Mouse (Mus musculus) MN1 (cell line): ENCODE data around the gene Pcnx3.

Experiments used
- DNase-seq: peaks from one replicate; pipeline ENCODE4 v3.0.0-alpha.2; 2016; ENCODE audit warnings: low spot score

The Pcnx3 gene

GRCm38 (mm10) chr19:5688200-5689087 is at the start of gene Pcnx3, which contains the start of gene Map3k11:
Pcnx3 (minus strand) TSS chr19:5688908.
Map3k11 (plus strand) TSS chr19:5688742.
- DNase-seq = peak; percentile 95

DNA sequence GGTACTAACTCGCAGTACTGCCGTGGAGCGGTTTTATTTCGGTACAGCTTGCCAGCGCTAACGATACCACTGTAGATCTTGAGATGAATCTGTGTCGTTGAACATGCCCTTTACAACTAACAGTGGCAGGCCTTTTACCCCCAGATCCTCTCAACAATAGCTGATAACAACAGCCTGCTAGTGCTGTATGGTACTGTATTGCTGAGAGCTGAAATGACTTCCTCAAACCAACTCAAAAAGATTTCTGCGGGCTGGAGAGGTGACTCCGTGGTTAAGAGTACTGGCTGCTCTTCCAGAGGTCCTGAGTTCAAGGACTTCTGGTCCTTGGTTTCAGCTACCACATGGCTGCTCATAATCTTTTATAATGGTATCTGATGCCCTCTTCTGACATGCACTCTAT is 45.6 kb upstream of the Pcnx3 start:
- DNase-seq = no peak

GRCm38 (mm10) chr19:5731264-5731978 is 42.7 kb upstream of the Pcnx3 start:
- DNase-seq = peak; percentile 92

GRCm38 (mm10) chr19:5730314-5731186 is 41.8 kb upstream of the Pcnx3 start:
- DNase-seq = no peak

DNA sequence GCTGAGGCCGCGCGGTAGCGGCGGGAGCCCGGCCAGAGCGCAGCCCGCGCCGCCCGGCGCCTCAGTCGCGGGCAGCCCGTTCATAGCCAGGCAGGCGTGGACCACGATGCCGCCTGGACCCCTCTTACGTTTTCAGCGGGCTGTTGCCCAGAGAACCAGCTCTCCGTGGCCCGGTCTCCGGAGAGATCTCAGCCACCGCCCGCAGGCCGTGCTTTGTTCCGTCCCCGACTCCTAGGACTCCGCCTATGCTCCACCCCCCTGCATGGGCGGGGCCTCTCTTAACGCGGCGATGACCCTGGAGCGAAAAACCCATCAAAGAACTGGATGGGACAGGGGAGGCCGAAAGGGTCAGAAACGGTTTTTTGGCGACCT is 40.7 kb upstream of the Pcnx3 start, which contains the start of gene Fam89b:
Gene Fam89b (minus strand): TSS at position 210 of the 372 bp plus-strand sequence.
- DNase-seq = peak; percentile 79

DNA sequence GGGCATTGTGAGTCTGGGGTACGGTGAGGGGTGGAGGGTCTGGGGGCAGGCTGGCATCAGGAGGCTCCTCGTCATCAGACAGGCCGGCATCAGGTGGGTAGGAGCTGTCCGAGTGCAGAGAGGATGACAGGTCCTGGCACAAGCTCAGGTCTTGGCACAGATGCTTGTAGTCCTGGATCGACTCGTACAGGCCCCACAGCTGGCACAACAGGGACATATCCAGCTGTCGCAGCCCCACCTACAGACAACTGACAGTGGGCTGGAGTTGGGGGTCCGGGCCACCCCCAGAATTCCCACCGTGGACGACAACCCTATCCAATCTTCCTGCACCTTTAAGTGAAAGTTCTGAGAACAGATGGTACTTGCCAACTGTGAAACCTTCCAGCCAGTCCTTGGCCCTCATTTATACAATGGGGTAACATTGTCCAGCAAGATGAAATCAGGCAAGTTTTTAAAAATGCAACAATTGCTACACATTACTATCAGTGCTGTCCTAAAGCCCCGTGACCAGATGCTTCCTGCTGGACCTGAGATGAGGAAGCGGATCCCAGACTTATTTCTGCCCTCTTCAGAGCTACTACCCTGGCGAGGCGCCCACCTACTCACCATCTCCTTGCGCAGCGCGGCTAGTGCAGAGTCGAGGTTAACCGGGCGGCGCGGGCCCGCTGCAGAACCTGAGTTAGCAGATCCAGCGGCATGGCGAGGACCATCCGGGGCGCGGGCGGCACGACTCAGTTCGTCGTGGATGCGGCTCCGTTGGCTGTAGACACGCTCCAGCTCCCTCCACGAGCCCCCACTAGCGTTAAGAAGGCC is 40.1 kb upstream of the Pcnx3 start:
- peak; percentile 44 for DNase-seq

DNA sequence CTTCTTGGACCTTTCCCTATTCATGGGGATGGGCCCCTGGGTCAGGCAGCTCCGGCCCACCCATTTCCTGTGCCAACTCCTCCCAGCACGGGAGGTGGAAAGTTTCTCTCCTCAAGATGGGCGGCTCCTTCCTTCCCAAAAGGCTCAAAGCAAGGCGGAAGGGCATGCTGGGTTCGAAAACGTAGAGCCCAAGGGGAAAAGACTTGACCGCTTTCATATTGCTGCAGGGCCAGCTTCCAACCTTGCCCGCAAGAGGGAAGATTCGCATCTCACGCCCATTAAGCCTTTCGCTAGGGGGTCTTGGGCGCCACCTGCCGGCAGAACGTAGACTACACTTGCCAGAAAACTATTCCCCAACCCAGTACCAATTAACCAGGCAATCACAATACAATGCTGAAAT is 39.0 kb upstream of the Pcnx3 start:
- peak; percentile 76 for DNase-seq

DNA sequence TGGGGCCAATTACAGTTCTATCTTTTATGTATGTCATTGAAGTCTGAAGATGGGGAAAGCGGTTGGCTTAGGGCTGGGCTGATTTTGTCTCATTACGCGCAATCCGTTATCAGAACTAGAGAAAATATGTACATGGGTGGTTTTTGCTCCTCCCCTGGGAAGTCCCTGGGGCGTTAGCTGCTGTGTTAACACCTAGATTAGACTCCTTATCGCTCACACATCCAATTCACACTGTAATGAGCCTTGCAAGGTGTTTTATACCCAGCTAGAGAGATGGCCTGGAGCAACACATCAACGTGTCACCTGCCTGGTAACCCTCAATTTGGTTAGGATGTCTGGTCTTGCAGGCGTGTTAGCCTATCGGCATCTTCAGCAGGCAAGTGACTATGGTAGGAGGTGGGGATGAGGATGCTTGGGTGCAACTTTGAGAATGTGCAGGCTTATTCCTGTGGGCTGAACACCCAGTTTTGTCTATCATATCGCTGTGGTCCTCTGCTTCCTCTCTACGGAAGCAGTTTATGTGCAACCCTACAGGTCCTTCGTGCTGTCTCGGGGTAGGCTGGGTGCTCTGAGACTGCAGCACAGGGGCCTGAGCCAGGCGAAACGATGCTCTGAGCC is 38.4 kb upstream of the Pcnx3 start:
- no peak for DNase-seq

GRCm38 (mm10) chr19:5725767-5726515 is 37.2 kb upstream of the Pcnx3 start, which contains the start of gene Ehbp1l1:
Ehbp1l1 (minus strand) TSS chr19:5726317.
- no peak for DNase-seq

DNA sequence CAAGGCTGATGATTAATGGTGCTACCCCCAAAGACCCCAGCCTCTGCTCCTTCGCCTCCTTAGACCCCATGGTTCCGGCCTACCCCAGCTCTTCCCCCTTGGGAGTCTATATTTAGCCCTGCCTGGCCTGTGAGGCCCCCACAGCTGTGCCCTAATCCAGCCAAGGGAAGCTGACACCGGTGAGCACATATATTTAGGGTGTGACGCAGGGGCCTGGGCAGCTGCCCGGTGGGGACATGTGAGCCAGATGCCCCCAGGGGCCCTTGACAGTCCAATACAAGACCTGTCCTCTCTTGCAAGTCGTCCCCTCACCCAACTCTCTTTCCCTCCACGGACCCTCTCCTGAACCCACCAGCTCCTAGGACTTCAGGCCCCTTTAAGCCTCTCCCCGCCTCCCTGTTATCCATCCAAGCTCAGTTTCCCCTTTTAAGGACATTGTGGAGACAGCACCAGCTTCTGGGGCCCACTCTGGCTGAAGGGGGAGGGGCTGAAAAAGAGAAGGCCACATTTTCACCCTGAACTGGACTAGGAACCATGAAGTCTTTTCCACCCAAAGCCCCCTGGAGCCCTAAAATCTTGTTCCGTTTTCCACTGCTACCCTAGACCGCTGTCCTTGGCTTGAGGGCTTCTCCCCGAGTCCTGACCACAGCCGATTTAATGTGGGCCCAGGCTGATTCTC is 36.5 kb upstream of the Pcnx3 start:
- no peak for DNase-seq

DNA sequence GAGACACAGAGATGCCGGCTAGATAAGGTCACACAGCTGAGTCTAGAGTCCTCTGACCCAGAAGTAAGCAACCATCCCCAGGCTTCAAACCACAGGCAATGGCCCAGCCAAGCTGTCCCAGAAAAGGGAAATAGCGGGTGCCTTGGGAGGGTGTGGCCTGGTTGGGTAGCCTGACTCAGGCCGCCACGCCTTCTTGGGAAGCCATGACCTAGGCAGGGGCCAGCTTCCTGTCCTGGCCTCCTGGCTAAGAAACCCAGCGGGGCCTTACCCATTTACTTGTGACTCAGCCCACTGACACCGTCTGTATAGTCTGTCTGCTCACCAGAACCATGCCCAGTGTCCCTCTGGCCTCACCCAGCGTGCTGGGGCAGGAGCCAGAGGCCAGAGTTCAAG is 35.8 kb upstream of the Pcnx3 start:
- peak; percentile 58 for DNase-seq

GRCm38 (mm10) chr19:5723934-5724548 is 35.3 kb upstream of the Pcnx3 start:
- peak; percentile 23 for DNase-seq

DNA sequence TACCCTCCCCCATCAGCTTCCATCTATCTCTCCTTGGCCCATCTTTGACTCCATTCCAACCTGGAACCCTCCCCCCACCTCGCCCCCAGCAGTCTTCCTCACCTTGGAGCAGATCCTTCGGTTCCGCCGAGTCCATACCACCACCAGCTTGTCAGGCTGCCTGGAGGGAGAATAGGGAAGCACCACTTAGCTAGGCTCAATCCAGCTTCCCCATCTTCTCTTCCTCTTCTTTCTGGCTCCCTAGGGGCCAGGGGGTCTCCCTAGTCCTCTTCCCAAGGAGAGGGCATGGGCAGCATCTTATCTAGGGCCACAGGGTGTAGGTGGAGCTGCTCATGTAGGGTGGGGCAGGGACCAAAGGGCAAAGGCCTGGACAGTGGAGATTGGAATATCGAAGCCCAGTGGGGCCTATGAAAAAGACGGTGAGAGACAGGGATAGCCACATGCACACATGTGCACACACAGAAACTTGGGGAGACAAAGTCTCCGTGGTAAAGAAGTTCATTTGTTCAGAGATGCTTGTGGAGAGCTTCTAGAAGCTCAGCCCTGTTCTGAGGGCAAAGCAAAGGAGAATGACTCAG is 34.2 kb upstream of the Pcnx3 start:
- no peak for DNase-seq

DNA sequence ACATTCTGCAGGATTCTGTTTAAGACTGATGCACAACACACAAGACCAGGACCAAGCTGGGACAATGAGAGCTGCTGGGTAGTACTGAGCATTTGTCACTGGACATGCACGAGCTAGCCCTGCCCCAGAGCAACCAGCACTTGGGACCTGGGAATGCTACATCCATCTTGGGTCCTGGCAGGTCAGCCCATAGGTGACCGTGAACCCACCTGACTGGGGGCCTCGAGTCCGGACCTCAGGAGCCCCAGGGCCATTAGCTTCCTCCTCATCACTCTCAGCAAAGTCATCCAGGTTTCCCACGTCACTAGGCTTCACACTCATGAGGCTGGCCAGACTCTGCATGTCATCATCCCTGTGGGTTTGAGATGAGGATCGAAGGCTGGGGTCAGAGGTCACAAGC is 32.5 kb upstream of the Pcnx3 start:
- no peak for DNase-seq

GRCm38 (mm10) chr19:5716955-5717354 is 28.2 kb upstream of the Pcnx3 start:
- peak; percentile 68 for DNase-seq

DNA sequence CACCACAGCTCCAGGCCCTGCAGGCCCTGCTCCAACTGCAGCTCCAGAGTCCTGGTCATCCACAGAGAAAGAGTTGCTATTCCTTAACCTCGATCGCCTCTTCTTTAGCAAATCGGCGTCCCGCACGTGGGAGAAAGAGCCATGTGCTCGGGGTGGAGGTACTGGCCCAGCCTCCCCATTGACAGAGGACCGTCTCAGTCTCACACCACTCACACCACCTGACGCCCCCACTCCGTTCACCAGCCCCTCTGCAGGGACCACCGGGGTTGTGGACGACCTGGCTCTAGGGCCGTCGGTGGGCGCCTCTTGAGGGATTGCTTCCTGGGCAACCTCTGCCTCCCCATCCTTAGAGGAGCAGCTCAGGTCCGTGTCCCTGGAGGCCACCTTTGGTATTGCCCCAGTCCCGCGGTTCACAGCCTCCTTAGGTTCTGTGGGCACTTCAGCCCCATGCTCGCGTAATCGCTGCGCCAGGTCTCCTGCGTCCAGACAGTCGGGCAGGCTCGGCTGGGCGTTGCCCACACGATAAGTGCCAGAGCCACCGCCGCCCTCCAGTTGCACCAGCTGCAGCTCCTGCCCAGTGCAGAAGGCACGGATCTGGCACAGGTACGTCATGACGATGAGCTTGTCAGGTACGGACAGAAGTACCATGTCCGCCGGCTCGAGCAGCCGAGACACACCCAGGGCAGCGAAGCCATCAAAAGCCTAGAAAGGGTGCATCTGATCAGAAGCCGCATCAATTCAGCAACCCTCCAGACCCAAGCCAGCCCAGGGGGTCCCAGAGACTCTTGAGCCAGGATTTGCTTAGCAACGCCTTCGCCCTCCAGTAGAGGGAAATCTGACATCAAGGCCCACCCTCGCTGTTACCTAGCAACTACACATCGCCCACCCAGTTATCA is 27.3 kb upstream of the Pcnx3 start:
- DNase-seq = peak; percentile 86

GRCm38 (mm10) chr19:5713730-5714129 is 25.0 kb upstream of the Pcnx3 start:
- DNase-seq = peak; percentile 41

GRCm38 (mm10) chr19:5713255-5713654 is 24.5 kb upstream of the Pcnx3 start:
- no peak for DNase-seq
